Mouse (Mus musculus): Measurements from ENCODE around the gene Tex30.

DNA sequence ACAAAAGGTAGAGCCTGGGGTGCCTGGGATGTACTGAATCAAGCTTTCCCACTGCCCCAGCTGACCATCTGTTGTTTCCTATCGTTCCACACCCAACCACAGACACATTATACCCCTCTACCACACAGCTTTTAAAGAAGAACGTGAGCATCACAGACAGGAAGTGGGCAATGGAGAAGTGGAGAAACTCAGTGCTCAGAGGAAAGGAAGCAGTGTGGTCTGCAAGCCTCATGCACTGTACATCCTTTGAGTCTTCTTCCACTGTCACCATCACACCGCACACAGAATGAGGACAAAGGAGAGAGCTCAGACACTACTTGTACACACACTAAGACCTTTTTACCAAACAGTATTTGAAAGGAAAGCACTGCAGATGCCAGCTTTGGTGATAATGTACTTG, 20.0 kb upstream of the Tex30 start:
- no peak for TF ChIP-seq POLR2A (IDR thresholded peaks at IDR 0.05; ENCODE audit: extremely low read depth, insufficient read depth, low read length)
- TF ChIP-seq CTCF (IDR thresholded peaks at IDR 0.05; ENCODE audit: low read depth, low read length): no peak
